Mouse (Mus musculus): ENCODE measurements around the gene Olfr544. TPM values are rescaled to one million over a fixed set of nuclear protein-coding genes. Genes with fewer than 3 reads are reported as not detected.

Gene Olfr544
- polyA plus RNA-seq, 1 experiment from 2014 or later, result 0.14 TPM

Other genes with a start within 250 kb of the Olfr544 start
- 9.7 and 15.7 TPM in 2 replicates for gene Rhog, start 232.3 kb downstream of the Olfr544 start, polyA plus RNA-seq (2014; fragmentation: Nextera tagmentation; extraction: Ambion mirVana)
- 9.5 and 11.3 TPM in 2 replicates for gene Stim1, start 220.5 kb downstream of the Olfr544 start, polyA plus RNA-seq (2014; fragmentation: Nextera tagmentation; extraction: Ambion mirVana)
- gene Rrm1, start 46.6 kb downstream of the Olfr544 start, polyA plus RNA-seq (2014; fragmentation: Nextera tagmentation; extraction: Ambion mirVana), result 36.2 and 65.9 TPM in 2 replicates
- gene Olfr543, start 6.6 kb downstream of the Olfr544 start, polyA plus RNA-seq (2014; fragmentation: Nextera tagmentation; extraction: Ambion mirVana), result 0.61 and 0.74 TPM in 2 replicates
- 0.20 TPM in 1 of 2 replicates, not detected in the other for gene Olfr545, start 11.3 kb upstream of the Olfr544 start, polyA plus RNA-seq (2014; fragmentation: Nextera tagmentation; extraction: Ambion mirVana)
- not detected in 2 replicates for gene Olfr547, start 46.4 kb upstream of the Olfr544 start, polyA plus RNA-seq (2014; fragmentation: Nextera tagmentation; extraction: Ambion mirVana)
- gene Olfr548-ps1, start 52.6 kb upstream of the Olfr544 start, polyA plus RNA-seq (2014; fragmentation: Nextera tagmentation; extraction: Ambion mirVana), result not detected in 2 replicates
- gene Olfr549, start 61.6 kb upstream of the Olfr544 start, polyA plus RNA-seq (2014; fragmentation: Nextera tagmentation; extraction: Ambion mirVana), result not detected in 2 replicates
- gene Trim21, start 77.2 kb upstream of the Olfr544 start, polyA plus RNA-seq (2014; fragmentation: Nextera tagmentation; extraction: Ambion mirVana), result 0.61 TPM in 1 of 2 replicates, not detected in the other
- not detected in 2 replicates for gene Olfr550, start 83.1 kb upstream of the Olfr544 start, polyA plus RNA-seq (2014; fragmentation: Nextera tagmentation; extraction: Ambion mirVana)
- not detected in 2 replicates for gene Olfr551, start 103.6 kb upstream of the Olfr544 start, polyA plus RNA-seq (2014; fragmentation: Nextera tagmentation; extraction: Ambion mirVana)
- gene Olfr552, start 109.5 kb upstream of the Olfr544 start, polyA plus RNA-seq (2014; fragmentation: Nextera tagmentation; extraction: Ambion mirVana), result not detected in 2 replicates
- not detected in 2 replicates for gene Olfr553, start 129.9 kb upstream of the Olfr544 start, polyA plus RNA-seq (2014; fragmentation: Nextera tagmentation; extraction: Ambion mirVana)
- not detected in 2 replicates for gene Olfr554, start 150.1 kb upstream of the Olfr544 start, polyA plus RNA-seq (2014; fragmentation: Nextera tagmentation; extraction: Ambion mirVana)
- gene Olfr555, start 170.5 kb upstream of the Olfr544 start, polyA plus RNA-seq (2014; fragmentation: Nextera tagmentation; extraction: Ambion mirVana), result not detected in 2 replicates
- gene Olfr556, start 176.6 kb upstream of the Olfr544 start, polyA plus RNA-seq (2014; fragmentation: Nextera tagmentation; extraction: Ambion mirVana), result not detected in 2 replicates
- gene Trim68, start 199.0 kb upstream of the Olfr544 start, polyA plus RNA-seq (2014; fragmentation: Nextera tagmentation; extraction: Ambion mirVana), result 6.5 and 8.1 TPM in 2 replicates
- not detected in 2 replicates for gene Olfr557, start 207.6 kb upstream of the Olfr544 start, polyA plus RNA-seq (2014; fragmentation: Nextera tagmentation; extraction: Ambion mirVana)
- gene Olfr558, start 213.9 kb upstream of the Olfr544 start, polyA plus RNA-seq (2014; fragmentation: Nextera tagmentation; extraction: Ambion mirVana), result not detected in 2 replicates
- not detected in 2 replicates for gene Olfr33, start 230.8 kb upstream of the Olfr544 start, polyA plus RNA-seq (2014; fragmentation: Nextera tagmentation; extraction: Ambion mirVana)
- not detected in 2 replicates for gene Olfr559, start 239.2 kb upstream of the Olfr544 start, polyA plus RNA-seq (2014; fragmentation: Nextera tagmentation; extraction: Ambion mirVana)